Mouse (Mus musculus) megakaryocyte, embryonic 14.5 days (primary cell): ENCODE measurements at regions not wholly inside any gene's neighbourhood (a gene's known extent, or its start where the extent isn't known, plus 50 kb on each side); places are given as distances from the start of the nearest gene placed in this dataset.
A peak's percentile ranks its signal among the peaks of the same experiment; 100 is the strongest.

Experiments used
- H3K27me3 ChIP-seq: replicated peaks from 2 replicates; pipeline ENCODE3; 2012; ENCODE audit warnings: inconsistent platforms
- H3K36me3 ChIP-seq: replicated peaks from 2 replicates; pipeline ENCODE3; 2012; ENCODE audit warnings: low read length, inconsistent platforms, mixed read lengths
- H3K4me1 ChIP-seq: 2 replicates; pipeline ENCODE4 v1.6.1; 2012; ENCODE audit warnings: inconsistent platforms
- H3K4me3 ChIP-seq: replicated peaks from 2 replicates; pipeline ENCODE3; 2012; ENCODE audit warnings: moderate library complexity, mild to moderate bottlenecking, inconsistent platforms
- H3K9me3 ChIP-seq: 2 replicates; pipeline ENCODE4 v1.6.1; 2012; ENCODE audit warnings: inconsistent platforms
- FLI1 ChIP-seq: IDR thresholded peaks from 2 replicates; pipeline ENCODE4 v1.6.1; 2012; ENCODE audit warnings: low read length, inconsistent platforms, mixed read lengths
- GATA1 ChIP-seq: IDR thresholded peaks from 3 replicates; pipeline ENCODE4 v1.6.1; 2012; ENCODE audit warnings: mixed read lengths, low read length, inconsistent platforms, borderline replicate concordance

DNA sequence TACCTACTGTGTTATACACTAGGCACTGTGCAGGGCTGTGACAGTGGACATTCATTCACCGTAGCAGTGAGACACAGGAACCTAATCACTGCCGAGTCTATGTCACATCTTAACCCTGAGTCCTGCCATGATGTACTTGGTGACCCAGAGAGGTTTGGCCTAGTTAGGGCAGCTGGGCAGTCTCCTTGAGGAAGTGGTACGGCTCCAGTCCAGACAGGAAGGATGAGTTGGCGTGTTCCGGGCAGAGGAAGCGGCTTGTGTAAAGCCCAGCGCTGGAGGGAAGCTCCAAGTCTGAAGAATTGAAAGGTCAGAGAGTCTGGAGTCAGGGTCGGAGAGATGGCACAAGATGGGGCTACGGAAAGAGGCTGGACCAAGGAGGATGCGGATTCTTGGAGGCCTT is 99.4 kb upstream of the Smim15 start:
- TF ChIP-seq GATA1 (no peak), FLI1 (no peak)
- Histone ChIP-seq H3K4me3 (peak overlapping the region; percentile 75), H3K4me1 (peaks cover 26% of the 10 kb centered on the region), H3K36me3 (no peaks in the 10 kb centered on the region), H3K27me3 (peaks cover 15% of the 10 kb centered on the region), H3K9me3 (peaks cover 10% of the 10 kb centered on the region)

DNA sequence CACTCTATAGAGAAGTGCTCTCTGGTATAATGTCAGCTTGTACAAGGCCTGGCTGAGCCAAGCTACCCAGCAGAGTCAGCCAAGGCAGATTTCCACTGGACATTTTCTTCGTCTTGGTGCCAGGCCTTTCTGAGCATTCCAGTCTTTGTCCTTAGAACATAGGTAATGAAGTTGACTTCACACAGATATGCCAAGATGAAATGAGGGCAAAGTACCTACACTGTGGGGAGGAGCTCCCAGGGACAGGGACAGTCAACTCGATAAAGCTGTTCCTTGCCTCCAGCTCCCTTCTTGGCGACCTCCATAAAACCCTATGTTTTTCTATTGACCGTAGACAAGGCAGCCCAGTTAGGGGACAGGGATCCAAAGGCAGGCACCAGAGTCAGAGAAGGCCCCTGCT is 101.3 kb upstream of the Smim15 start:
- TF ChIP-seq FLI1 (no peak), GATA1 (no peak)
- peaks cover 14% of the 10 kb centered on the region for H3K27me3 ChIP-seq
- peaks cover 22% of the 10 kb centered on the region for H3K4me1 ChIP-seq
- H3K9me3 ChIP-seq: peaks cover 10% of the 10 kb centered on the region
- H3K4me3 ChIP-seq: no peak overlapping the region
- H3K36me3 ChIP-seq: no peaks in the 10 kb centered on the region

DNA sequence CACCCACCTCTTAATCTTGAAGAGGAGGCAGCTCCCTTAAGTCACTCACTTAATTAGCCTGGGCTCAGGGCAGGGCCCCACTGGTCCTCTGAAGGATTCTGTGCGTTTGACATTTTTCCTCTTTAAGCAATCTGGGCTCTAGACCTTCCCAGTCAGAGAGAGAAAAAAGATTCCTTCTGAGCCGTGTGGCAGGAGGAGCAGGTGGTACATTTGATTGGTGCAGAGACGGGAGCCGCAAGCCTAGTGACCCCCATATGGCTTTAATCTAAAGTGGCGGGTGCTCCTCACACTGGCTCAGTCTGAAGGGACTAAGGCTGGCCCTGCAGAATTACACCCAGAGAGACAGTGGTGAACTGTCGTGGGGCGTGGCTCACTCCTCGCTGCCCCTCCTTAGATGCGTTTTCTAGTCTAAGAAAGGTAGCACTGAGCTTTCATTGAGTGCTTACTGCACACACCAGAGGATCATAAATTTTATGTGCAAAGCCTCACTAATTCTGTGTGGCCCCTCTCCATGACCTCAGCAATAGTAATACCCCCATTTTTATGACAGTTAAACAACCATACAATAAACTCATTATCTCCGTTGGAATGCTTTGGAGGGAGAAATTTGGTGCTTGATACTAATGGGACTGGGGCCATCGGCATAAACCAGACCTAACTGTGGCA is 101.8 kb upstream of the Smim15 start:
- Histone ChIP-seq H3K4me1 (peaks cover 22% of the 10 kb centered on the region), H3K4me3 (no peak overlapping the region), H3K9me3 (peaks cover 10% of the 10 kb centered on the region), H3K27me3 (peaks cover 11% of the 10 kb centered on the region), H3K36me3 (no peaks in the 10 kb centered on the region)
- no peak for TF ChIP-seq FLI1
- no peak for TF ChIP-seq GATA1

DNA sequence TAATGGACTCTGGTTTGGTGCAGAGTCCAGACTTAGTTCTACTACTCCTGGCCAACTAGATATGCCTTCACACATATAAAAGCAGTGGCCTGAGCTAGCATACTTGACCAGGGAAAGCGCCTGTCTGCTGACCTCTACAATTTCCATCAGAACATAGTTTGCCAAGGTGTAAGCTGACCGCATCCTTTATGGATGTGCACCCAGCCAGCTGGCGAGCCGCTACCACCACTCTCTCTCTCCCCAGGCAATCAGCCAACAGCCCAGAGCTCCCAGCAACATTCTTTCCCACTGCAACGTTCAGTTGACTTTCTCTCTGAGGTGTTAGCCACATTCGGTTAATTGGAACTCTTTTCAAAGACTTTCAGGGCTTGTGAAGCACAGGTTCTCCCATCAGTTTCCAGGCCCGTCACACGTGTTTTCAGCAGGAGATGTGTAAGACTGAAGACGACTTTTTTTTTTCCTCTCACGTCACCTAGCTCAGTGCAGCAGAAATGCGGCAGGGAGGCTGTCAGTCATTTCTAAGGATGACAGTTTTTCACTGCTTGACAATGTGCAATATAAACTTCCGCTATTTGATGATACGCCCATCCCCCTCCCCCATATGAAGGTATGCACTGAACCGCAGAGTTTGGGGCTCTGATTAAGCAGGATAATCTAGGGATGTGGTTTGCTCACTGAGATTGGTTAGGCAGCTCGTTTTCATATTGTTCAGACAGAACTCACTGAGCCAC is 104.2 kb upstream of the Smim15 start:
- H3K36me3 ChIP-seq: no peaks in the 10 kb centered on the region
- peaks cover 10% of the 10 kb centered on the region for H3K9me3 ChIP-seq
- TF ChIP-seq GATA1 (no peak), FLI1 (no peak)
- H3K4me1 ChIP-seq: peaks cover 18% of the 10 kb centered on the region
- H3K4me3 ChIP-seq: no peak overlapping the region
- peaks cover 11% of the 10 kb centered on the region for H3K27me3 ChIP-seq

DNA sequence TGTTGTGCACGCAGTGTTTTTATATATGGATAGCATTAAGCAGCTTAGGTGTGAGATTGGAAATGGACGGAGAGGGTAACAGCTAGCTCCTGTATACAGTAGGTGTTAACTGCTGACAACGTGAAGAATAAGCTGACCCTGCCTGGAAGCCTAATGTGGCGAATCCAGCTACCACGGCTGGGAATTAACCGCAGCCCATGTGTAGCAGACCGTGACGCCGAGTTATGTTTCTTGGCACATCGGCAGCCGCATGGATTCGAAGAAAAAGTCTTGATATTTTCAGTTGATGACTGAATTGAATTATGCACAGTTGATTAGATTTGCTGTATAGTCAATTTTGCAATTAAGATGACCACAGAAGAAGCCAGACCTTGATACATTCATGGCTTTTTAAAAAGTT is 108.6 kb upstream of the Smim15 start:
- Histone ChIP-seq H3K9me3 (no peaks in the 10 kb centered on the region), H3K4me1 (peaks cover 33% of the 10 kb centered on the region), H3K4me3 (no peak overlapping the region), H3K36me3 (no peaks in the 10 kb centered on the region), H3K27me3 (peaks cover 12% of the 10 kb centered on the region)
- TF ChIP-seq GATA1 (no peak), FLI1 (no peak)

DNA sequence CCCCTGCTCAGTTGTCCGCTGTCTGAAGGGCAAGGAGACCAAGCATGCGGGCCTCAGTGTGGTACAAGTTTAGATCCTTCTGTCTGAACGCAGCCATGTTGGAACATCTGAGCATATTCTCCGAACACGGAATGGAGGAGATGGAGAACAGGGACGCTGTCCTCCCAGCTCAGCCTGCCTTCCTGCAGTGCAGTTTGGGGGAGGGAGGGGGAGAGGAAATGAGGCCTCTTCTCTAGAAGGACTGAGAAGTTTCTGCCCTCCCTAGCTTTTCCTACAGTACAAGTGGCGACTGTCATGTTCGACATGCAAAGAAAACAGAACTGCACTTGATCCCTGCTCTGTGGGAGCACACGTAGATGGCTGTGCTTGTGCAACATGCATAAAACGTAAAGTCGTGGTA is 109.6 kb upstream of the Smim15 start:
- peaks cover 5% of the 10 kb centered on the region for H3K27me3 ChIP-seq
- TF ChIP-seq FLI1 (no peak), GATA1 (no peak)
- H3K36me3 ChIP-seq: no peaks in the 10 kb centered on the region
- no peaks in the 10 kb centered on the region for H3K9me3 ChIP-seq
- H3K4me3 ChIP-seq: peak overlapping the region; percentile 66
- H3K4me1 ChIP-seq: peaks cover 33% of the 10 kb centered on the region

DNA sequence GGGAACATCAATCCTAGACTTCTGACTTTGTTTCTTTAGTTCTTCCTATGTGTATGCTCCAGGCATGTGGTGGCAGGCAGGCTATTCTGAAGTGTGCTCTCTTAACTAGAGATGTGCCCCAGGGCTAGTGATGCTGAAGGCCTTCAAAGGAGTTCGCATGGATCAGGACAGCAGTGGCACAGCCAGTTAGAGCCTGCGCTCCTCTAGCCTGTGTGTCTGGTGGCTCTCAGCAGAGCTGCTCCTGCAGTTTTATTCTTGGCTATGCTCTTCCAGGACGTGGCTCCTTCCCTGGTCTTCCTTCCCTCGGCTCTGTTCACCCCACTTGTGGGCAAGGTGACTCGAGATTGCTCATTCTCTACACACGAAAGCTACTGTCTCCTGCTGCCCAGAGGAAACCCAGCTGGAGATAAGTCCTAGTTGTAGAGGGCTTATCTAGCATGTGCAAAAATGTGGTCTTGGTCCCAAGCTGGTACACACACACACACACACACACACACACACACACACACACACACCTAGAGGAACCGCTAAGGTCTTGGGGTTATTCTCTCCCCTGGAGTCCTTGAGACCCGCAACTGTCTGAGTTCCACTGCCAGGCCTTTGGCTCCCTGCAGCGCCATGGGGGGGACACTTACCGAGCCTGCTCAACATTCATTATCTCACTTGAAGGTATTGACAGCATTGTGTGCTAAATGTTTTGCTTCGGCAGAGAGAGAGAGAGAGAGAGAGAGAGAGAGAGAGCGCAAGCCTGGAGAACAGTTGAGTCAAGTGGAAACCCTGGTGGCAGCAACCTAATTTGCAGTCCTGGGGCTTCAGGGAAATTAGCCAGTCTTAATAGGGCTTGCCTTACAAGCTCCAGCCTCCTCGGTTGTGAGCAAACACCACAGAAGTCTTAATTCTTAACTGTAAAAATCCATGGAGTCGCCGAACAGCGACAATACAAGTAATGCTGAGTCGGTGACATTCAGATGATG is 110.4 kb upstream of the Smim15 start:
- Histone ChIP-seq H3K36me3 (no peaks in the 10 kb centered on the region), H3K4me3 (no peak overlapping the region), H3K9me3 (no peaks in the 10 kb centered on the region), H3K27me3 (peaks cover 5% of the 10 kb centered on the region), H3K4me1 (peaks cover 33% of the 10 kb centered on the region)
- no peak for TF ChIP-seq GATA1

DNA sequence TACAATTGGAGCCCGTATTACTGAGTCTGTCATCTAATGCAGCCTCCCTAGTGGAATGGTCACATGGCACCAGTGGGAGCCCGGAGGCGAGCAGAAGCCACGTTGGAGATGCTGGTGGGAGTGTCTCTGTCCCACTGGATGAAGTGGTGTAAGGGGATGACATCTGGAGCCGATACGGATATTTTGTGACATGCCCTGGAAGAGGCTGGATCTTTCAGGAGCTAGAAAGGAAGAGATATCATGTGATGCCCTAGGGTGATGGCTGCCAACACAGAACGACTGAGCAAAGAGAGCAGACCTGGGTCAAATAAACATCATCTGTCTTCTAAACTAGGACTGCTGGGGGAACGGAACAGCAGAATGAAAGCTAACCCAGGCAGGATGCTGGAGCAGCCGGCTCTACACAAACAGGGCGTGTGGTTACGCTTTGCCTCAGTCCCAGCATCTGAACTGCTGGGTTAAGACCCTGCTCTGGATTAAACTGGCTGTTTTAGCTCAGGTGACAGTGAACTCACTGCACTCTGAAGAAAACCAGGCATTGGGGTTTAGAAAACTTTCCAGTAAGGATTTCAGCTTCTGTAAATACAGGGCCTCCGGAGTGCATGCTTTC is 111.7 kb upstream of the Smim15 start:
- no peaks in the 10 kb centered on the region for H3K9me3 ChIP-seq
- peaks cover 8% of the 10 kb centered on the region for H3K27me3 ChIP-seq
- H3K36me3 ChIP-seq: no peaks in the 10 kb centered on the region
- H3K4me3 ChIP-seq: no peak overlapping the region
- no peak for TF ChIP-seq GATA1
- no peak for TF ChIP-seq FLI1
- H3K4me1 ChIP-seq: peaks cover 33% of the 10 kb centered on the region

DNA sequence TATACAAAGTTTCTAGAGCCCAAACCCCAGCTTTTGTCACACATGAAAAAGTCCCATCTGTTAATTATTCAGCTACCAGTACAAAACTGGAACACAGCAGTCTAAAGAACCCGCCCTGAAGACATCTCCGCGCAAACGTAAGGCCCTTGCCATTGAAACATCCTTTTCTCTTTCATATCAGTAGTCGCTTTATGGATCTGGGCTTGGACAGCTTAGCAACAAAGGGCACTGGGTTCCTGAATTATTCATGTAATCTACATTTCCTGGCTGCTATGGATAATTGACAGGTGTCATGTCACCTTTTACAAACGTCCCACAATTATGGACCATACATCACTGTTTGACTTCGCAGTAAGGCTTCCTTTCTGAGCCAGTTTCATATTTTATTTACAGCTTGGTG is 113.0 kb upstream of the Smim15 start:
- Histone ChIP-seq H3K9me3 (no peaks in the 10 kb centered on the region), H3K36me3 (no peaks in the 10 kb centered on the region), H3K4me1 (peaks cover 38% of the 10 kb centered on the region), H3K27me3 (peaks cover 8% of the 10 kb centered on the region), H3K4me3 (no peak overlapping the region)
- TF ChIP-seq GATA1: no peak
- TF ChIP-seq FLI1: no peak
